Mouse (Mus musculus): ENCODE measurements around the gene Washc1.
"Not testable (repeated sequence)": the region's sequence is repeated elsewhere in the genome, so short reads cannot be mapped to it uniquely, and the experiment has no call there.

The Washc1 gene

DNA sequence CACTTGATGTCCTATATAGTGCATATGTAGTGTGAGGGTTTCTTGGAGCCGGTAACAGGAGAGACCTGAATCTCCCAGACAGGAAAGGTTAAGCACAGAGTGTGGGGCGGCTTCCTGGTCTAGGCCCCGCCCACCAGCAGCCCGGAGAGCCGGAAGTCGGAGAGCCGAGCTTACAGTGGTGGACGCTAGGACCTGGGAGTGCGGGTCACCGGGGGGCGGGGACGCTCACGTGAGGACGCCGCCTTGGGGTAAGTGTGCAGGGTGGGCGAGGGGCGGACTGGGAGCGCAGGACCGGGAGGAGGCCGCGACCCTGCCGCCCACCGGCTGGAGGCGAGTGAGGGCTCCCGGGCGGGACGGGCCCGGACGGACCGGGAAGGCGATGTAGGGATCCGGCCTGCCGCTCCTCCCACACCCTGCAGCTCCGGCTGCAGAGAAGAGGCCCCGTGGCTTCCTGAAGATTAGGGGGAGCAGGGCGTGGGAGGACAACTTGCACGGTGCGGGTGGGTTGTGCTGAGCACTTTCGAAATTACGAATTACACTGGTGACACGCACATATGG is at the start of gene Washc1:
Gene Washc1, plus strand, starts transcription at position 144 of the 558 bp plus-strand sequence.
- in situ Hi-C loops (cut with MseI, MboI) = no loop called here

DNA sequence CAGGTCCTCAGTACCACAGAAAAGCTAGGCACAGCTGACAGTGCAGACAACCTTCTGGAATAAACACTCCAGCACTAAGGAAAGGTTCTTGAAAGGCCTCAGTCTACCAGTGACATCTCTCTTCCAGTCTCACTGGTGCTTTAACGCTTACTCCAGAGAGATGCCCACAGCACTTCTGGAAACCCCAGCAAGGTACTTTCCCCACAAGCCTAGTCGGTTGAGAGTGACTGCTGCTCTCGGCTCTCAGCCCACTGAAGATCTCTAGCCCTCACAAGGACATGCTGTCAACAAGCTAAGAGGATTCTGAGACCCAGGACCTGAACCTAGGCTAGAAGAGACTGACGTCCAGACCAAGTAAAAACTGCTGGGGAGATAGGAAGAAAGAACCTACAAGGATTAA is 46.2 kb upstream of the Washc1 start:
- in situ Hi-C loops (cut with MseI, MboI) = no loop called here

DNA sequence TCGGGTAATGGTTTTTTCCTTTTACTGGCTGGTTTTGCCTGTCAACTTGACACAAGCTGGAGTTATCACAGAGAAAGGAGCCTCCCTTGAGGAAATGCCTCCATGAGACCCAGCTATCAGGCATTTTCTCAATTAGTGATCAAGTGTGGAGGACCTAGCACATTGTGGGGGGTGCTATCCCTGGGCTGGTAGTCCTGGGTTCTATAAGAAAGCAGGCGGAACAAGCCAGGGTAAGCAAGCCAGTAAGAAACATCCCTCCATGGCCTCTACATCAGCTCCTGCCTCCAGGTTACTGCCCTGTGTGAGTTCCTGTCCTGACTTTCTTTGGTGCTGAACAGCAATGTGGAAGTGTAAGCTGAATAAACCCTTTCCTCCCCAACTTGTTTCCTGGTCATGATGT is 42.3 kb upstream of the Washc1 start:
- in situ Hi-C loops (cut with MseI, MboI) = not testable (repeated sequence)

DNA sequence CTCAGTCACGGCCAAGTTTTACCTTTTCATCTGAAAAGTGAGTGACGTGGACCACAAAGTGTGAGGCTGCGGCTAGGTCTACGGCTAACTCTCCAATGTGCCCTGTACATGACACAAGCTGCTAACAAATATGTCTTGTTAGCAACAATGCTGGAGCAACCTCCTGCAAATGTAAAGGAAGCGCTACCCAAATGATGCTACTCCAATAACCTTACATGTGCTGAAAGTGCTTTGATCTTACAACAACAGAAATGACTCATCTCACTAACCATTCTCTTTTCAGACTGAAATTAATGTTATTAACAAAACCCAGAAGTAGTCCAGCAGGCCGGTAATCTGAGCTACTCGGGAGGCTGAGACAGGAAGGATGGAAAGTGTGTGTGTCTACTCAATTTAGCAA is 37.4 kb upstream of the Washc1 start:
- in situ Hi-C loops (cut with MseI, MboI) = no loop called here

- in situ Hi-C loops (cut with MseI, MboI) = no loop called here
These were observed 35.5 kb upstream of the Washc1 start for GRCm38 (mm10) chr17:66075827-66076173.

DNA sequence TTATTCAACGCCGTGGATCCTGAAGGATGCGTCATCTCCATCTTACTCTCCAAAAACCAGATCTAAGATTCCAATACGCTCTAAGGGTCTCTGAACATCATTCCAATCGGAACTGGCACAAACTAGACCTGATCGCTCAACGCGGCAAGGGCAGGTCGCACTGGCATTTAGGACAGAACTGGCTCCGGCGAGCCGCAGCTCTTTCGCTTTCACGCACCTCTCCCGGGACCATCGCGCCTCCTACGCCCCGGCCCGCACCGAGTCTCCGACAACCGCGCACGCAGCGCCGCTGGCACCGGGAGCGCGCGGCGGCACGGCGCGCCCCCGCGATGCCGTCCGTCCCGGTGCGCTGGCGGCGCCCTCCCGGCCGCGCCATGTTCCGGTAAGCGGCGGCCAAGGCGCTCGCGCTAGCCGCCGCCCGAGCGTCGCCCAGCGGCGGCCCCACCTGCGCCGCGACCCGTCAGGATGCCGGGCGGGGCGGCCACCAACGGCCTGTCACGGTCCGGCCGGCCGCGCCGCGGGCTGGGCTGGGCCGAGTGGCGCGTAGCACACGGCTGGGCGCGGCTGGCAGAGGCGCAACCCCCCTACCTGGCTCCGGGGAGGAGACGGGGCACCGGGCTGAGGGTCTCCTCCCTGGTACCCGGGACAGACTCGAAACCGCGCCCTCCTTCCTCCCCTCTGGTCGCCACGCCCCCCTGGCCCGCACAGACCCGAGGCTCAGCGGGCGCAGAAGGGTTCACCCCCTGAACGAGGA is 35.0 kb upstream of the Washc1 start:
- in situ Hi-C loops (cut with MseI, MboI) = no loop called here

DNA sequence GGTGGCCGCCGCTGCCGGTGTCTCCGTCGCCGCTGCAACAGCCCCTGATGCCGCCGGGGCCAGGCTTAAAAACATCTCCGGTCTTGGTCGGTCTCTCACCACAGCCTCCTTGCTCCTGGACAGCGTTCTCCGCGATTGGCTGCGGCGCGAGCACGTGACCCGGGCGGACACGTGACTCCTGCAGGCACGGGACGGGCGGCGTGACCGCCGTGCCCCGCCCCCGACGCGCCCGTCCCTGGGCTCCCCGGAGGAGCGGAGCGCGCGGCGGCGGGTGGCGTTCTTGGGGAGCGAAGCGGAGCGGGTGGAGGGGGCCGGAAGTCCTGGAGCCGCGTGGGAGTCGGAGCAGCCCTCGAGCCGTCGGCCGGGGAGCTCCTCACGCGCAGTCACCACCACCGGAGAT is 34.4 kb upstream of the Washc1 start, which contains the start of gene Ankrd12:
Gene Ankrd12, minus strand, starts transcription at position 156 of the 400 bp plus-strand sequence.
- in situ Hi-C loops (cut with MseI, MboI) = no loop called here

GRCm38 (mm10) chr17:66077437-66077850 is 33.9 kb upstream of the Washc1 start:
- in situ Hi-C loops (cut with MseI, MboI) = no loop called here

GRCm38 (mm10) chr17:66084486-66084885 is 26.9 kb upstream of the Washc1 start:
- in situ Hi-C loops (cut with MseI, MboI) = no loop called here

- in situ Hi-C loops (cut with MseI, MboI) = no loop called here
These were observed 26.3 kb upstream of the Washc1 start for GRCm38 (mm10) chr17:66085038-66085437.

- in situ Hi-C loops (cut with MseI, MboI) = no loop called here
These were observed 21.1 kb upstream of the Washc1 start for GRCm38 (mm10) chr17:66090251-66090650.

GRCm38 (mm10) chr17:66091392-66091791 is 20.0 kb upstream of the Washc1 start:
- in situ Hi-C loops (cut with MseI, MboI) = no loop called here

DNA sequence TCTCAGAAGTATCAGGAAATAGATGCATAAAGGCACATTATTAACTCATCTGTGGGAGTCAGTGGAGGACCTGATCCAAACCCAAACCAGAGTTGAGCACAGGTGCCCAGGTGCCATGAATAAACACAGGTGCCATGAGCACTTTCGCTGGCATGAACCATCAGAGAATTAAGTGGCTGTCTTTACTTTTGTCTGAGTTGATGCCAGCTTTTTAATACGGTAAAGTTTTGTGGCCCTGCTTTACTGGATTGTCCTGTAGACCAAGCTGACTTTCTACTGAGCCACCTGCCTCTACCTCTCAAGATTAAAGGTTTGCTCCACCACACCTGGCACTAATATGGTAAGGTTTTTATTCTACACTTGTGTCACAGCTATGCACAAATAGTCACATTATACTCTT is 19.3 kb upstream of the Washc1 start:
- in situ Hi-C loops (cut with MseI, MboI) = no loop called here

- in situ Hi-C loops (cut with MseI, MboI) = no loop called here
These were observed 18.7 kb upstream of the Washc1 start for GRCm38 (mm10) chr17:66092664-66093063.

GRCm38 (mm10) chr17:66100566-66101379 is 10.6 kb upstream of the Washc1 start:
- in situ Hi-C loops (cut with MseI, MboI) = loop anchor here in 1 of 2 experiments (10.0 kb wide), 1 partner anchor 236 kb away; no protein-coding TSS in a partner anchor

DNA sequence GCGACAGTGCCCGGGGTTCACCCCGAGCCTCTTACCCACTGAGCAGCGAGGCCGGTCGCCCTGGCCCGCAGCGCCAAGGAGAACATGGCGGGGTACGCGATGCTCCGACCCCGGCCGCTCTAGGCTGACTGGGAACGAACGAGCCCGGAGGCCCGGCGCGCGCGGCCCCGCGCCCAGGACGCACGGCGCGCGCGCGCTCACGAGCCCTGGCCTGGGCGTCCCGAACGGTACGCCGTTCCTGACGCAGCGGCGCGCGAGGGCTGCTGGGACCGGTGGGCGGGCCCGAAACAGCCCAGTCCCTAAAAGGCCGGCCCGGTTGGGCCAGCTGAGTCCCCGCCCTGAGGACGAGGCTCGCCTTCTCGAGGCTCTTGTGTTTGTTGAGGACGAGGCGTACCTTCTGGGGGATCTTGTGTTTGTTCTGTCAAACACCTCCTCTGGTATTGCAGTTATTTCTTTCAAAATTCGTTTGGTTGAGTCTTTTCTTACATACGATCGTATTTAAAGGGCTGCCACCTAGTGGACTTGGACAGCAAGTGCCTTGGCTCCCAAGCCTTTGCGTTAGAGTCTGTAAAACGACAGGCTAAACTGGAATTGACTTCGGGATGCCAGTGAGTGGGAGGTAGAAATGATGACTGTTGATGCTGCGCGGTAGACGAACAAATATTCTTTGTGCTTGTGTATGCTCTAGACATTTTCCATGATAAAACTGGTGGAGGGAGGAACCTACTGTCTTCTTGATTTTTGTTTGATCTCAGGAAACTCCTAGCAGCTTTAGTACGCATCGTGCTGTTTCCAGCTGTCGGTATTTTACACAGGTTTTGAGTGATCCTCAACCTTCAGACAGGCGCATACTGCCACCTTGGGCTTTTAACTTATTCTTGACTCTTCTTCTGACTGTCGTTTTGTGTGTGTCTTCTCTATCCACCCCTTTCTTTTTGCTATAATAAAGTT is 9.7 kb upstream of the Washc1 start, which contains the start of gene Ndufv2:
Gene Ndufv2, minus strand, starts transcription at position 180 of the 951 bp plus-strand sequence.
- in situ Hi-C loops (cut with MseI, MboI) = loop anchor here in 1 of 2 experiments (10.0 kb wide), 1 partner anchor 237 kb away; no protein-coding TSS in a partner anchor

- in situ Hi-C loops (cut with MseI, MboI) = loop anchor here in 1 of 2 experiments (10.0 kb wide), 1 partner anchor 239 kb away; no protein-coding TSS in a partner anchor
These were observed 7.3 kb upstream of the Washc1 start for GRCm38 (mm10) chr17:66104076-66104475.

GRCm38 (mm10) chr17:66106601-66107267 is 4.6 kb upstream of the Washc1 start:
- in situ Hi-C loops (cut with MseI, MboI) = loop anchor here in 1 of 2 experiments (10.0 kb wide), 1 partner anchor 242 kb away; no protein-coding TSS in a partner anchor

DNA sequence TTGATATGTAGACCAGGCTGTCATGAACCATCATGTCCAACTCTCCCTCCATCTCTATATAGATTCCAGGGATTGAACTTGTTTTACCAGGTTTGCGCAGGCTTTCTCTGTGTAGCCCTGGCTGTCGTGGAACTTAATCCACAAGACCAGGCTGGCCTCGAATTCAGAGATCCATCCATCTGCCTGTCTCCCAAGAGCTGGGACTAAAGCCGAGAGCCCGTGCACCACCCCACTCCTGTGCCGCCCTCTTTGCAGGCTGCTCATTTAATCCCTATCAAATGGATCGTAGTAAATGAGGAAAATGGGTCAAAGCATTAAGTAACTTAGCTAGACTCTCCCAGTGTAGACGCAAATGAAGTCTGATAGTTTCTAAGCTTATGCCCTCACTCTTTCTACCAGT is 3.9 kb upstream of the Washc1 start:
- in situ Hi-C loops (cut with MseI, MboI) = loop anchor here in 1 of 2 experiments (10.0 kb wide), 1 partner anchor 243 kb away; no protein-coding TSS in a partner anchor

DNA sequence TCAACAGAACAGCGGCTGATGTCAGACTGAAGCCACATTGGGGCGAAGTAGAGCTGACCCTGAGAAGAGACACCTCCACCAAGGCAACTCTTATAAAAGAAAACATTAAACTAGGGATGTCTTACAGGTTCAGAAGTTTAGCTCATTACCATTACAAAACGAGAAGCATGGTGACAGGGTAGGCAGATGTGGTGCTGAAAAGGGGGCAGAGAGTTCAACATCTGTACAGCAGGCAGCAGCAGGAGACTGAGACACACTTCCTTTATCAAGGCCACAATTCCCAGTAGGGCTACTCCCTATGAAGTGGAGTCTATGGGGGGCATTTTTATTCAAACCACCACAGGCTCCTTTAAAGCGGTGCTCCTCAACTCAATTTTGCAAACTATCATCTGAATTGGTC is 3.1 kb upstream of the Washc1 start:
- in situ Hi-C loops (cut with MseI, MboI) = loop anchor here in 1 of 2 experiments (10.0 kb wide), 1 partner anchor 243 kb away; no protein-coding TSS in a partner anchor
